10 mouse cellular contexts compared by ENCODE assay signal in the genomic region with DNA sequence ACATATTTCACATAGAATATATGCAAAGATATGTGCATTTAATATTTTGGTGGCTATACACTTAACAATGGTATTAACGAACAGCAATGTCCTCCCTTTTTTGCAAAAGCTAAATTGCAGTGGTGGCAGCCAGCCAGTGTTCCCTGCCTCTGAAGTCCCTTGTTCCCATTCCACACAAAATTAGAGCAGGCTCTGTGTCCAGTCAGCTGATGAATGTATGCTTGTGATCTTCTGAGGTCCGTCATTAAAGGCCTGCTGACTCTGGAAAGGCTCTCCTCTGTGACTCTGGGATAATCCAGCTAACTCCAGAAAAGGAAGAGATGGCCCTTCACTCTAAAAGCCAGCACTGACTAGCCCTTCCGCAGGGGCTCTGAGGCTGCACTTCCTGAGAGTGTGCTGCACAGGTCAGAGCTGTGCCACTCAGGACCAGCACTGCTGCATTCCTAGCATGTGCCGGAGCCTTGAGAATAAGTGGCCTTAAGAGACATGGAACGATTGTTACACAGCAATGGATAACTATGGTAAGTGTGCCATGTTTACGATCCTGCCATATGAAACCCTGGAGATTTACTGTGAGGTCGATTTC. TPM values are rescaled to one million over a fixed set of nuclear protein-coding genes. Genes with fewer than 3 reads are reported as not detected.
DNase-seq lines count a peak whose midpoint lies in the region; ATAC-seq and TF ChIP-seq lines count a peak whose summit lies in the region.
"Had no signal": no experiment of that assay in that cellular context is flagged by ENCODE, and none has a peak within 500 bp of the region (broad histone marks: within the 10 kb centered on the region; RNA-seq: fewer than 3 reads in every experiment).

No protein-coding gene starts in this region.

- no peak for DNase-seq in heart, postnatal 25 days (ENCODE audit: low spot score)
- DNase-seq in neural tube, embryonic 10.5 days (ENCODE audit: extremely low spot score, low spot score), result no peak
- DNase-seq in midbrain, postnatal 0 days (ENCODE audit: low spot score), result peak; percentile 40
- no peak for DNase-seq in left cerebral cortex, adult 2 months (ENCODE audit: extremely low spot score in 1 of 2, low spot score in 2 of 2)
- DNase-seq in thymus, postnatal 14 days, result no peak
- DNase-seq: gastrocnemius, postnatal 10 days; liver, embryonic 13.5 days had no signal

- H3K4me2 ChIP-seq in heart, embryonic 12.5 days, result no peak overlapping the region
- no peak overlapping the region for H3K4me2 ChIP-seq in neural tube, embryonic 12.5 days (replicated peaks)
- H3K4me2 ChIP-seq in intestine, embryonic 16.5 days (ENCODE audit: low read depth, low read length), result no peak overlapping the region
- no peak overlapping the region for H3K4me2 ChIP-seq in midbrain, postnatal 0 days (ENCODE audit: low read depth, low read length, poor library complexity, severe bottlenecking)
- H3K4me2 ChIP-seq: liver, embryonic 13.5 days had no signal

- peak overlapping the region; percentile 34 for H3K27ac ChIP-seq in heart, embryonic 12.5 days (ENCODE audit: poor library complexity, severe bottlenecking)
- no peak overlapping the region for H3K27ac ChIP-seq in neural tube, embryonic 12.5 days
- peak overlapping the region; percentile 68 for H3K27ac ChIP-seq in intestine, embryonic 16.5 days (ENCODE audit: low read length)
- no peak overlapping the region for H3K27ac ChIP-seq in midbrain, postnatal 0 days (ENCODE audit: low read depth, low read length)
- no peak overlapping the region; the same call in 1 of the 2 replicates for H3K27ac ChIP-seq in left cerebral cortex, adult 2 months
- H3K27ac ChIP-seq: liver, embryonic 13.5 days had no signal

- 56% methylated on average over 7 of the region's 7 CpGs for WGBS in heart, embryonic 12.5 days
- 72% methylated on average over 7 of the region's 7 CpGs for WGBS in neural tube, embryonic 12.5 days
- 43% methylated on average over 7 of the region's 7 CpGs for WGBS in intestine, embryonic 16.5 days
- 66% methylated on average over 7 of the region's 7 CpGs for WGBS in midbrain, postnatal 0 days

- H3K9ac ChIP-seq in heart, embryonic 12.5 days, result no peak overlapping the region
- no peak overlapping the region for H3K9ac ChIP-seq in neural tube, embryonic 12.5 days
- H3K9ac ChIP-seq in intestine, embryonic 16.5 days (ENCODE audit: low read depth, low read length), result peak overlapping the region; percentile 24; the same call in 1 of the 2 replicates
- H3K9ac ChIP-seq in midbrain, postnatal 0 days (replicated peaks; ENCODE audit: low read length, poor library complexity, severe bottlenecking), result no peak overlapping the region
- H3K9ac ChIP-seq: liver, embryonic 13.5 days had no signal

- H3K4me3 ChIP-seq in heart, embryonic 12.5 days, result no peak overlapping the region
- no peak overlapping the region for H3K4me3 ChIP-seq in neural tube, embryonic 12.5 days
- no peak overlapping the region for H3K4me3 ChIP-seq in intestine, embryonic 16.5 days (ENCODE audit: low read length)
- H3K4me3 ChIP-seq in midbrain, postnatal 0 days (ENCODE audit: low read depth, low read length), result no peak overlapping the region
- H3K4me3 ChIP-seq in left cerebral cortex, adult 2 months, result no peak overlapping the region
- H3K4me3 ChIP-seq: liver, embryonic 13.5 days had no signal

- no peaks in the 10 kb centered on the region for H3K9me3 ChIP-seq in heart, embryonic 12.5 days (replicated peaks)
- no peaks in the 10 kb centered on the region for H3K9me3 ChIP-seq in neural tube, embryonic 12.5 days
- no peaks in the 10 kb centered on the region for H3K9me3 ChIP-seq in intestine, embryonic 16.5 days (ENCODE audit: control insufficient read depth, low read length)
- H3K9me3 ChIP-seq in midbrain, postnatal 0 days (ENCODE audit: low read length), result no peaks in the 10 kb centered on the region
- H3K9me3 ChIP-seq: liver, embryonic 13.5 days had no signal

- H3K4me1 ChIP-seq in heart, embryonic 12.5 days (replicated peaks), result peaks cover 12% of the 10 kb centered on the region
- H3K4me1 ChIP-seq in neural tube, embryonic 12.5 days, result no peaks in the 10 kb centered on the region
- H3K4me1 ChIP-seq in intestine, embryonic 16.5 days (ENCODE audit: control insufficient read depth, insufficient read depth, low read length), result peaks cover 10% of the 10 kb centered on the region
- H3K4me1 ChIP-seq in midbrain, postnatal 0 days (ENCODE audit: insufficient read depth, low read length), result no peaks in the 10 kb centered on the region

- no peak for ATAC-seq in heart, embryonic 12.5 days (ENCODE audit: insufficient number of reproducible peaks, low FRiP score)
- 0 out of 2 replicates have a peak, but pooled peaks have one; percentile 33 for ATAC-seq in neural tube, embryonic 12.5 days (ENCODE audit: low FRiP score, low read depth)
- peak; percentile 19; the same call in 1 of the 2 replicates for ATAC-seq in intestine, embryonic 16.5 days
- 0 out of 2 replicates have a peak, but pooled peaks have one; percentile 34 for ATAC-seq in midbrain, postnatal 0 days (ENCODE audit: low FRiP score)

- TF ChIP-seq CTCF in midbrain, postnatal 0 days (IDR thresholded peaks at IDR 0.05), result no peak
- no peak for TF ChIP-seq CTCF in left cerebral cortex, adult 2 months (IDR thresholded peaks at IDR 0.05)

- H3K36me3 ChIP-seq in heart, embryonic 12.5 days, result peaks cover 5% of the 10 kb centered on the region; the same call in 1 of the 2 replicates
- no peaks in the 10 kb centered on the region for H3K36me3 ChIP-seq in neural tube, embryonic 12.5 days
- no peaks in the 10 kb centered on the region for H3K36me3 ChIP-seq in intestine, embryonic 16.5 days (ENCODE audit: control insufficient read depth, insufficient read depth, low read length)
- H3K36me3 ChIP-seq in midbrain, postnatal 0 days (ENCODE audit: insufficient read depth, low read length), result no peaks in the 10 kb centered on the region

- intact Hi-C loops in heart, postnatal 25 days (cut with DNase I), result loop anchor here (1.0 to 5.0 kb wide), 3 partner anchors 13 to 67 kb away; partner anchors contain the start of genes Ngly1 and Oxsm
- intact Hi-C loops in left cerebral cortex, adult 2 months (cut with DNase I), result no loop called here

- no peaks in the 10 kb centered on the region for H3K27me3 ChIP-seq in heart, embryonic 12.5 days (replicated peaks)
- H3K27me3 ChIP-seq in neural tube, embryonic 12.5 days (replicated peaks), result no peaks in the 10 kb centered on the region
- no peaks in the 10 kb centered on the region for H3K27me3 ChIP-seq in intestine, embryonic 16.5 days (replicated peaks; ENCODE audit: control insufficient read depth, insufficient read depth, low read length)
- H3K27me3 ChIP-seq in midbrain, postnatal 0 days (ENCODE audit: insufficient read depth, low read length), result no peaks in the 10 kb centered on the region
- H3K27me3 ChIP-seq: liver, embryonic 13.5 days had no signal

RNA-seq across cellular contexts. Expression of gene Top2b, which starts 51.0 kb away (rescaled TPM):
- polyA plus RNA-seq in heart, embryonic 12.5 days (2016; fragmentation: Nextera tagmentation; extraction: Ambion mirVana), result 61.7 and 63.8 TPM in 2 replicates
- total RNA-seq in heart, postnatal 25 days (2021), result 10 to 100 TPM; 62.4 to 67.5 TPM
- polyA plus RNA-seq in neural tube, embryonic 12.5 days (2016; fragmentation: Nextera tagmentation; extraction: Ambion mirVana), result 126 and 169 TPM in 2 replicates
- 20.4 and 25.6 TPM in 2 replicates for polyA plus RNA-seq in intestine, embryonic 16.5 days (2015; fragmentation: Nextera tagmentation; extraction: Ambion mirVana)
- total RNA-seq in midbrain, postnatal 0 days (2014; rRNA removed), result 136 and 214 TPM in 2 replicates
- 40.8 and 55.8 TPM in 2 replicates for polyA plus RNA-seq in midbrain, postnatal 0 days (2015; fragmentation: Nextera tagmentation; extraction: Ambion mirVana)
- 10 to 100 TPM; 92.7 to 96.3 TPM for total RNA-seq in left cerebral cortex, adult 2 months (2021)

Comparison
In these comparisons a context has a peak if more than half of its experiments do, and no peak if none do; other contexts are left out.
1. H3K27ac ChIP-seq: peak in heart, embryonic 12.5 days (single experiment) and intestine, embryonic 16.5 days (single experiment); none in neural tube, embryonic 12.5 days (single experiment), midbrain, postnatal 0 days (single experiment) and left cerebral cortex, adult 2 months (single experiment).